Mouse (Mus musculus) right cerebral cortex, postnatal 14 days (tissue): ENCODE measurements around the gene Ptdss2.

Experiments used
- DNase-seq: peaks from one replicate; pipeline ENCODE4 v3.0.0; 2022

Gene Ptdss2

DNA sequence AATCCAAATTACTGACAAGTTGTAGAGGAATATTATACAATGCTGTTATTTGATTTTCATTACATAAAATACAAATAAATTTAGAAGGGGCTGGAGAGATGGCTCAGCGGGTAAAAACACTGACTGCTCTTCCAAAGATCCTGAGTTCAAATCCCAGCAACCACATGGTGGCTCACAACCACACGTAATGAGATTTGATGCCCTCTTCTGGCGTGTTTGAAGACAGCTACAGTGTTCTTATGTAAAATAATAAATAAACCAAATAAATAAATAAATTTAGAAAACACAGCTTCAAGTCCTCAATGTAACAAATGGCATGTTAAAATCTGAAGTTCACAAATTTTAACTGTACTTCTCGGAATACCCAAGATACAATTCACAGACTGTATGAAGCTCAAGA, 52.9 kb downstream of the Ptdss2 start:
- DNase-seq: no peak

DNA sequence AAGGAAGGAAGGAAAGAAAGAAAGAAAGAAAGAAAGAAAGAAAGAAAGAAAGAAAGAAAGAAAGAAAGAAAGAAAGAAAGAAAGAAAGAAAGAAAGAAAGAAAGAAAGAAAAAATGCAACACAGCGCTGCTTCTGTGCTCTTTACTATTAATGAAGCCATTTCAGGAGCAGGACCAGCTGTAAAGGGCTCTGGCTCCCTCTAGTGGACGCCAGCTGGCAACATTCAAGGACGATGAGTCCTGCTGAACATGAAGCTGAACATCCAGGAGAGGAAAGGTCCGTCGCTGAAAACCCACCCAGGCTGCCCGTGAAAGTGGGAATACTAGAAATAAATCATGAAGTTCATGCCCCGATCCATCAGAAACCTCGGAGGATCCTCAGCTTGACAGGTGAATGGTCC, 54.0 kb downstream of the Ptdss2 start:
- peak; percentile 88 for DNase-seq

DNA sequence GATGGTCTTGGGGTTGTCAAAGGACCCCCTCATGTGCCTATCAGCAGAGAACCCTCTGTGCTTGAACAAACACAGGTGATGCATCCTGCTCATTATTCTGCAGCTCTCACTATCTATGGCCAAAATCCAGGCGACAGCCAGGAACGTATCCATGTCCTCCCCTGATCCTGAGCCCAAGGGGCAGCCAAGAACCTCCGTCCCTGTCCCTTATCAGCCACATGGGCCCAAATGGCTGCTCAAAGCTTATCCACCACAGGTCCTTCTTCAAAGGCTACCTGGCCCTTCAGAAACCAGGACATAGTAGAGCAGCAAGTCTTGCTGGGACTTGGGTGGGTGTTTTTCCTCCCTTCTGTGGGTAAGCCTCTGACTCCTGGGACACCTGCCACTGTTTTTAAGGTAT, 66.0 kb downstream of the Ptdss2 start:
- no peak for DNase-seq

DNA sequence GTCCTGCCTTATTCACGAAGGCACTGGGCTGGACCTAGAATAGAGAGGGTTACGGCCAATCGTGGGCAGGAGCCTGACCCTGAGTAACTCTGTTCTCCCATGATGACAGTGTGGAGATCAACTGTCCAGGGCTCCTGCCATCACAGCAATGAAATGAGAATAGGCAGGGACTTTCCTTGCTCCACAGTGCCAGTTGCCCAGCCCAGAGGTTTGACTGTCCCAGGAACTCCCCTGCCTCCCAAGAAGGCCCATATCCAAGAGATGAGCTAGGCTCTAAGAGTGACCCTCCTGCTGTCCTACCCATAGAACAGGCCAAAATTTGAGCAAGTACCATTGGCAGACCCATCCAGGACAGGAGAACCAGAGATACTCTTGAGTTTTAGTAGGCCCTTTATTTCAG, 66.6 kb downstream of the Ptdss2 start:
- DNase-seq: no peak

DNA sequence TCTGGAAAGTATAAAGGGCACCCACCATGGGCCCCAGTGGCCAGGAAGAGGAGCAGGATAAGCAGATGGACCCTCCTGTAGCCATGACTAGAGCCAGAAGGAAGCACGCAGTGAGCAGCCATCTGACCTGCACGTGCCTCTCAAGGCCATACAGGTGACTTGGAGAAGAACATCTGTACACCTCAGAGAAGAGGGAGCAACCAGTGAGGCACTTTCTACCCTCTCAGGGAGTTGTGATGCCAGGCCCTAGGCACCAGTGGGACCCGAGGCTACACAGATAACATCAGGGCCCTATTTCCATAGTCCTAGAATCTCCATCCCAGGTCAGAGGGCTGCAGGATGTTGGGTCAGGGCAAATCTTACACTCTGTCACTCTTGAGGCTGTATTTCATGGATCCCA, 68.0 kb downstream of the Ptdss2 start:
- DNase-seq: no peak

DNA sequence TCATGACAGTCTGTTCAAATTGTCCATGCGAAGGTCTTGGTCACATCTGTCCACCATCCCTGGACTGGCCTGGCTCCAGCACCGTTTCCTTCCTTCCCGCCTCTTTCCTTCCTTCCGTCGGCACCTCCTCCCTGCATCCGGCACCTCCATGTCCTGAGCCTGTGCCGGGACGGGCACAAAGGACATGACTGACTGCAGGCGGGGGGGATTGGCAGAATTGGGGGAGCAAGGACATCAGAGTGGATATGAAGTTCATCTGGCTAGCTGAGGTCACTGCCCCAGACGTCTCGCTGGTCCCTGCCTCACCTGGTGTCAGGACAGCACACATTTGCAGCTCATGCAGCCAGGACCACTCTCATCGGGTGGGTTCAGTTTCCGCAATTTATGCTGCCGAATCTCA, 68.9 kb downstream of the Ptdss2 start:
- no peak for DNase-seq

DNA sequence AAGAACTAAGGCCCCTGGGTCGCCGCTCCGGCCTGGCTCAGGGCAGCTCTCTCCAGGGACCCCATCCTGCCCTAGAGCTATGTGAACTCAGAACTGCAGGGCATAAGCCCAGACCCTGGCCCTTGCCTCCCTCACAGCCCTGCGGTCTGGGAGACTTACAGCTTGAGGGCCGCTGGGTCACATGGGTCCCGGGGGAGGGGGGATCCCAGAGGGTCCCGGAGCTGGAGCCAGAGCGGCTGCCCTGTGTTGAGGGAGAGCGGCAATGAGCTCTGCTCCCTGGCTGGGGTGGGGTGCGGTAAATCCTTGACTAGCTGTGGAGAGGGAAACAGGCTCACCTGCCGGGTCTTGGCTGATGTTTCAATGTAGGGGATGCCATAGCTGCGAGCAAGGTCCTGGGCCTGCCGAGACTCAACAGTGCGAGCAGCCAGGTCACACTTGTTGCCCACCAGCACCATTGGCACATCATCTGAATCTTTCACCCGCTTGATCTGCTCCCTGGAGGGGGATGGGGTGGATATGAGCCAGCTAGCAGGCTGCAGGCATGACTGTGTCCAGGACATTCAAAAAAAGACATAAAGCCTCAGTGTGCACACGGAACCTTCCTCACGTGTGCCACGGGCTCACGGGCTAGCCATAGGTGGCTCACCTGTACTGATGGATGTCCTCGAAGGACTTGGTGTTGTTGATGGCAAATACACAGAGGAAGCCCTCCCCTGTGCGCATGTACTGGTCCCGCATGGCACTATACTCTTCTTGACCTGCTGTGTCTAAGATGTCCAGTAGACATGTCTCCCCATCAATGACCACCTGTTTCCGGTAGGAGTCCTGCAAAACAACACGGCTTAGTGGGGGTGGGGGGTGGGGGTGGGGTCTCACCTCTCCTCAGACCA, 69.9 kb downstream of the Ptdss2 start:
- DNase-seq: no peak

DNA sequence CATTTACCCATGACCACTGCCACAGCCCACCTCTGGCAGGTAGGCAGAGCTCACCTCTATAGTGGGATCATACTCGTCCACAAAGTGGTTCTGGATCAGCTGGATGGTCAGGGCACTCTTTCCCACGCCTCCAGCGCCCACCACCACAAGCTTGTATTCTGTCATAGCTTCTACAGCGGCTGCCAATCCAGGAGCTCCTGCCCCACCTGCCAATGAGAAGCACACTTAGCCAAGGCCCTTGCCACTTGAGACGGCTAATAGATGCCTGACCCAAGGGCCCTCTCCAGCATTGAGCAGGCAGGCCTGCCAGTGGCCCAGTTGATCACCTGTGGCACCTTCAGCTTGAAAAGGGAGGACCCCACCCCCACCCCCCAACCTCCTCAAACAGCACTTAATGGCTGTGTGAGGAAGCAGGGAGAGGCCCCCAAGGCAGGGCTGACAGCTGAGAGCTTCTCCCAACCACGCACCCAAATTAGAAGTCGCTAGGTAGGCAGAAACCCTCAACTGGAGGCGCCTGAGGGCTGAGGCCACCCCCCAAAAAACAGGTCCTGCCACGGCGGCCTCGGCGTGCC, 70.7 kb downstream of the Ptdss2 start:
- no peak for DNase-seq

DNA sequence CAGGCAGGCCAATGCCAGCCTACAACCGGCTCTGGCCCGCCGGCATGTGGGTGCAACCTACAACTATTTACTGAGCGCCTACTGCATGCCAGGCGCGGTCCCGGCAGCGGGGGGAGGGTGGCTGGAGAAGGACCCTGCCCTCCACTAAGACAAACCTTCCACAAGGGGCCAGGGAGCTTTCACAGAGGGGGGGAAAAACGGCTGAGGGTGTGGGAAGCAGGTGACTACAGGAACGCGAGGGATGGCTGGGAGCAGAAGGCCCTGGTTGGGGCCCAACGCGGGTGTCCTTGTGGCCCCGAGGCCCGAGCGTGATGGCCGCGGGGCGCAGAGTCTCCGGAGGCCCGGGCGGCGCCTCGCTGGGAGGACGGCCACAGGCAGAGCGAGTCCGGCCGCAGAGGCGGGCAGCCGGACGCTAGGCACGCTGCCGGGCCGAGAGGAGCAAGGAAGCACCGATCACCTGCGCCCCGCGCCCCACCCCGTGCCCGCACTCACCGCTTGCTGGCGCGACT, 71.2 kb downstream of the Ptdss2 start:
- DNase-seq: peak; percentile 32

DNA sequence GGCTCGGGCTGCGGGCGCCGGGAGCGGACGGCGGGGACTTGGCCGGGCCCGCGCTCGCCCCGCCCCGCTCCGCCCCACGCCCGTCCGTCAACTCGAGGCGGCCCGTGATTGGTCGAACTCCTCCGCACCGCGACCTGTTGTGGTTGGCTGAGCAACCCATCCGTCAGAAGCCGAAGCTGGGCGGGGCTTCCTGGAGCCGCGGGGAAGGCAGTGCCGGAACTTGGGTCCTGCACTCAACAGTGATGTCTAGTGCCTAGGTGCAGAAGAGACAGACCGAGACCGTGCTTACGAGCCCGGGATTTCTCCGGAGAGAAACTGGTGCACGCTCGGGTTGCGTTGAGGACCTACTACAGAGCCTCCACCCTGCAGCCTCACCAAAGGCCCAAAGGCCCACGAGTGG, 71.8 kb downstream of the Ptdss2 start, which contains the start of the genes Hras and Lrrc56:
TSS of gene Hras (minus strand) at position 58 of the 400 bp plus-strand sequence.
TSS of gene Lrrc56 (plus strand) at position 210 of the 400 bp plus-strand sequence.
- peak; percentile 98 for DNase-seq

DNA sequence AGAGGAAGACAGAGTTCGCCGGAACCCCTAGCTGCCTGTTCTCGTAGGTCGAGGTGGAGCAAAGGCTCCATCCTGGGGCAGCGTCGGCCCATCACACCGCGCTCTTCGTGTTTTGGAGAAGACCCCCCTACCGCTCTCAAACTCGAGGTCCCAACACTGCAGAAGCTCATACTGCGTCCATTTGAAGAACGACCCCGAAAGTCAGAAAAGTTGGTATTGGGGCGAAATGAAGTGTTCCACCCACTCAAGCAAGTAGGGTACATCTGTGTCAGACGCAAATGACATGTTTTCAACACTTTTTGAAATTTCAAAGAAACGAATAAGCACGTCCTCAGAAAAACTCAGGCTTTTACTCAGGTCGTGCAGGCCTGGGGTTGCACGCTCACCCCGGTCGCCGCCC, 72.2 kb downstream of the Ptdss2 start:
- DNase-seq: no peak

DNA sequence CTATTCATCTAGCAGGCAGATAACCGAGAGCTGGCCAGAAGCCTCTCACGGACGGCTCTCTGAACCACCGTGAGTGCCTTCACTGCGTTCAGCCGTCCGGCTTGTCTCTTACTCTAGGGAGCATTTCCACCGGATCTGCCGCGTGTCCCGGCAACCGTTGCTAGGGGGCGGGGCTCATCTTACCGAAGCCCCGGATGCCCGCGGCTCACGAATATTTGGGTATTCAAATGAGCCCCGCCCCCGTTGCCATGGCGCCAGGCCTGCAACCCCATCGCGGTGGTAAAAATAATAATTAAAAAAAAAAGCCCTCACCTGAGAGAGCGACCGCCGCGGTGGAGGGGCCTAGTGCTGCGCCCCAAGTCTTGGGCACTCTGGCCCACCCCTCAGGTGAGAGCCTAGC, 72.6 kb downstream of the Ptdss2 start:
- DNase-seq: peak; percentile 90

DNA sequence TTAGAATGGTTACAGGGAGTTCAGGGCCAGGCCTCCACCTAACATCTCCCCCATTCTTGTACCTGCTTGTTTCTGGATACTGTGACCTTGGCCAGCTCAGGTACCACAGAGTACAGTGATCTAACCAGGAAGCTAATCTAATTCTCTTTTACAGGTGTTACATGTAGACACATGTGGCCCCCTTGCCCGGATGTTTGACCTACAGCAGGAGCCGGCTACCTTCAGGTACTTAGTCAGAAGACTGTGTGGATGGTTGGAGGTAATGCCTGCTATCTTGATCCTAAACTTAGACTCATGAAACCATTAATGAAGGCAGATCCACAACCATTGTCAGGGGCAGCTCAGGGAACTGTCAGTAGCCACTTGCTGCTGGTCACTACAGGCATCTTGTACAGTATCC, 73.6 kb downstream of the Ptdss2 start:
- DNase-seq: no peak

DNA sequence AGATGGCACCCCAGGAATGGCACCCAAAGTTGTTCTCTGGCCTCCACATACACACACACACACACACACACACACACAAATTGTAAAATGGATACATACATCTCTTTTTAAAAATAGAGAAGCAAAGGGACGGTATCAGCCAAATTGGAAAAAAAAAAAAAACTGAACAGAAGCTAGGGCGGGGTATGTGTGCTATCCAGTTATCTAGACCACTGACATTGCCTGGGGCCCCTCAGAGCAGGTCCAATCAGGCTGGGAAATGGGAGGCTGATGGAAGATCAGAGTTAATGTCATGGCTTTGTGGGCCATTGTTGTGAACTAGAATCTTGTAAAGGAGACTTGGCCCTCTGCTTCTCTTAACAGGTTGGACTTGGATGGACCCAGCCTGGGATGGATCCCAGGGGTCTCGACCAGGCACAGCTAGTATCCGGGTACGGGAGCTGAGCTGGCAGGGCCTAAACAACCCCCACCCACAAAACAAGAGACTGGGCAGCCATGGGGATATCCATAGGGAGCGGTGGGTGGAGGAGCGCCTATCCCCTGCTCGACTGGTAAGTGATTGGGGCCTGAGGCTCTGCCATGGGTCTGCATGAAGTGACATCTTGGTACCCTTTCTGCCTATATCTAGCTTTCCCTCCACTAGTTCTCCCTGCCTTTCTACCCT, 74.6 kb downstream of the Ptdss2 start:
- DNase-seq: no peak

DNA sequence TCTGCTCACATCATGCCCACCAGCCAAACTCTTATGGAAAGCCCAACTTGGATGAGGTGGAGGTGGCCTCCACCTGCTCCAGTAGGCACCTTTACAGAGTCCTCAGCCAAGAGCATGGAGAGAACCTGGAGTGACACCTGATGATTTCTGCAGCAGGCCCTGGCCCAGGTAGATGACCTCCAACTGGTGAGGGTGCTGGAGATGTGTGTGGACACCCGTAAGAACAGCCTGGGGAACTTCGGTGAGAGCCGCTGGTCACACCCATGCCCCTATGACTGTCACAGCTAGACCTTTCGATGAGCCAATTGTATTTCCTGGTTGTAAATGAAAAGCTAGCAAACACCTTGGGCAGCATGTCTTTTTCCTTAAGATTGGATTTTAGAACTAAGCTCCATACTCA, 75.9 kb downstream of the Ptdss2 start:
- DNase-seq: no peak

DNA sequence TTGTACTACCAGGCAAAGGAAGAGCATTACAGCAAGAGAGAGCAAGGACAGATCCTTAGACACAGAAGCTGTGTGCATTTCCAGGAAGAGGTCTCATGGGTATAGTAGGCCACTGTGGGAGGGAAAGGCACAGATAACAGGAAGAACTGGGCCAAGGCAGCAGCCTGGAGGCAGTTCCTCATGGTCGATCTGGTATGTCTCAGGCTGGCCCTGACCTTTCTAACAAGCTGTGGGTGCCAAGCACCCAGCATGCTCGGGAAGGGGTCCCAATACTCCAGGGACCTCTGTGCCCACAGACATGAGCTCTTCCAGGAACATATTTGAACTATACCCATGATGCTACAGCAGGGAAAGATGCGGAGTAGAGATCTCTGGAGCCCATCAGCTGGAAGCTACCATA, 82.4 kb downstream of the Ptdss2 start:
- DNase-seq: no peak

DNA sequence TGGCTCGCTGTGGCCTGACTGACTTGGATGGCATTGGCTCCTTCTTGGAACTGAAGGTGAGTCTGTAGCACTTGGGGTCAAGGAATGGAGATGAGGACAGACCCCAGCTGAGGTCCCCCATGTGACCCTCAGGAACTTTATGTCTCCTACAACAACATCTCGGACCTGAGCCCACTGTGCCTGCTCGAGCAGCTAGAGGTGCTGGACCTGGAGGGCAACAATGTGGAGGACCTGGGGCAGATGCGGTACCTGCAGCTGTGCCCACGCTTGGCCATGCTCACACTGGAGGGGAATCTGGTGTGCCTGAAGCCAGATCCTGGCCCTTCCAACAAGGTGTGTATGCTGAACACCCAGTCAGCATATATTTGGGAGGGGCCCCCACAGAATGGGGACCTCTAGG, 83.3 kb downstream of the Ptdss2 start:
- DNase-seq: no peak

DNA sequence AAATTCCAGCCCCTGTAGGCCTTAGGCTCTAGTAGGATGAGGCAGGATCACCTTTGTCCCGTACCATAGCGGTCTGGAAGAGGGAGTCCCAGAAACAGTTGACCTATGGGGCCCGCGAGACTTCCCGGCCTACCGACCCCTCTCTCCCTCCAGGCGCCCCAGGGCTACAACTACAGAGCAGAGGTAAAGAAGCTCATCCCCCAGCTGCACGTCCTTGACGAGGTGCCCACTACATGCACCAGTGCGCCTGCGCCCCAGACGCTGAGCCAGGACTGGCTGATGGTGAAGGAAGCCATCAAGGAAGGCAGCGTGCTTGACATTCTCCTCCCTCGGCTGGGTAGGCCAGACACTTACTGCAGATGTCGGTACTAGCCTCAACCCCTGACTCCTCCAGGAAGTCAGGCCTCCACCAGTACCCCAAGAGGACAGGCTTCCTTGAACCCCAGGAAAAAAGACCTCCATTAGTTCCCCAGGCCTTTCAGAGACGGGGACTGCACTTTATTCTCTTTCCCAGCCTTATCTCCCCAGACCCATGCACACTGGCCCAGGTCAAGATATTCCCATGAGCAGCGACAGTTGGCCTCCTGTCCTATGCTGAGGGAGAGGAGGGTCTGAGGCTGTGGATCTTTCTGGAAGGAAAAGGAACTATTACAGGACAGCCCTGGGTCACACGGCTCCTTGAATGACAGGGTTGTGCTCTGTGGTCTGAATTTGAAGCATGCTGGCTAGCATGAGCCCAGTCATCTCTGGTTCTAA, 84.2 kb downstream of the Ptdss2 start:
- DNase-seq: no peak
